ENCODE assay signal across 21 mouse cellular contexts in genomic region chr8:46232798-46233197, GRCm38 (mm10). TPM values are rescaled to one million over a fixed set of nuclear protein-coding genes. Genes with fewer than 3 reads are reported as not detected.
A peak's percentile ranks its signal among the peaks of the same experiment; 100 is the strongest.
DNase-seq lines count a peak whose midpoint lies in the region; ATAC-seq and TF ChIP-seq lines count a peak whose summit lies in the region.
"Had no signal": no experiment of that assay in that cellular context is flagged by ENCODE, and none has a peak within 500 bp of the region (broad histone marks: within the 10 kb centered on the region; RNA-seq: fewer than 3 reads in every experiment).

No protein-coding gene starts in this region.

- peak; percentile 57 for DNase-seq in forebrain, postnatal 0 days
- peak; percentile 38 for DNase-seq in heart, postnatal 4 days
- no peak for DNase-seq in heart, postnatal 25 days (ENCODE audit: low spot score)
- DNase-seq in midbrain, embryonic 11.5 days (ENCODE audit: low spot score, missing footprints) = no peak
- peak; percentile 42 for DNase-seq in right cerebral cortex, postnatal 4 days
- no peak for DNase-seq in right cerebral cortex, adult 18-20 months
- DNase-seq: adrenal gland, postnatal 10 days; cerebellum, adult 18-20 months; cerebellum, adult 9-11 months; cerebellum, postnatal 36 days; gastrocnemius, postnatal 36 days; heart, adult 18-20 months; heart, postnatal 36 days had no signal

- TF ChIP-seq CTCF in forebrain, postnatal 0 days (IDR thresholded peaks at IDR 0.05; ENCODE audit: low read depth) = no peak

- H3K9me3 ChIP-seq in forebrain, postnatal 0 days (ENCODE audit: low read length) = no peaks in the 10 kb centered on the region
- H3K9me3 ChIP-seq in forebrain, embryonic 13.5 days (replicated peaks) = no peaks in the 10 kb centered on the region
- no peaks in the 10 kb centered on the region for H3K9me3 ChIP-seq in midbrain, embryonic 15.5 days
- no peaks in the 10 kb centered on the region for H3K9me3 ChIP-seq in midbrain, embryonic 11.5 days (ENCODE audit: control insufficient read depth, low read length)
- H3K9me3 ChIP-seq: embryonic facial prominence, embryonic 13.5 days; heart, embryonic 12.5 days had no signal

- no peak overlapping the region for H3K4me3 ChIP-seq in forebrain, postnatal 0 days (ENCODE audit: low read depth, low read length)
- no peak overlapping the region for H3K4me3 ChIP-seq in forebrain, embryonic 13.5 days
- H3K4me3 ChIP-seq in midbrain, embryonic 15.5 days = no peak overlapping the region
- H3K4me3 ChIP-seq in midbrain, embryonic 11.5 days (ENCODE audit: low read depth, low read length) = no peak overlapping the region
- H3K4me3 ChIP-seq: embryonic facial prominence, embryonic 13.5 days; heart, embryonic 12.5 days had no signal

- 44% methylated on average over 8 of the region's 8 CpGs for WGBS in forebrain, postnatal 0 days
- 60% methylated on average over 8 of the region's 8 CpGs for WGBS in forebrain, embryonic 13.5 days
- 47% methylated on average over 8 of the region's 8 CpGs for WGBS in midbrain, embryonic 15.5 days
- 57% methylated on average over 8 of the region's 8 CpGs for WGBS in midbrain, embryonic 11.5 days

- H3K4me1 ChIP-seq in forebrain, postnatal 0 days (ENCODE audit: insufficient read depth) = no peaks in the 10 kb centered on the region
- H3K4me1 ChIP-seq in forebrain, embryonic 13.5 days = no peaks in the 10 kb centered on the region
- no peaks in the 10 kb centered on the region for H3K4me1 ChIP-seq in midbrain, embryonic 15.5 days
- H3K4me1 ChIP-seq in midbrain, embryonic 11.5 days (ENCODE audit: control insufficient read depth, insufficient read depth, low read length) = no peaks in the 10 kb centered on the region

- no peak overlapping the region for H3K4me2 ChIP-seq in forebrain, postnatal 0 days (ENCODE audit: low read depth)
- H3K4me2 ChIP-seq in forebrain, embryonic 13.5 days = no peak overlapping the region
- no peak overlapping the region for H3K4me2 ChIP-seq in midbrain, embryonic 15.5 days
- no peak overlapping the region for H3K4me2 ChIP-seq in midbrain, embryonic 11.5 days
- H3K4me2 ChIP-seq: embryonic facial prominence, embryonic 13.5 days; heart, embryonic 12.5 days; hindbrain, embryonic 14.5 days had no signal

- 0 out of 2 replicates have a peak overlapping the region, but pooled peaks have one; percentile 9 for H3K27ac ChIP-seq in forebrain, postnatal 0 days (ENCODE audit: low read depth, low read length)
- no peak overlapping the region for H3K27ac ChIP-seq in forebrain, embryonic 13.5 days
- no peak overlapping the region for H3K27ac ChIP-seq in midbrain, embryonic 15.5 days
- no peak overlapping the region for H3K27ac ChIP-seq in midbrain, embryonic 11.5 days (ENCODE audit: low read depth, low read length)
- H3K27ac ChIP-seq: embryonic facial prominence, embryonic 13.5 days; hindbrain, embryonic 14.5 days had no signal

- no peak overlapping the region for H3K9ac ChIP-seq in forebrain, postnatal 0 days
- no peak overlapping the region for H3K9ac ChIP-seq in forebrain, embryonic 13.5 days
- H3K9ac ChIP-seq in midbrain, embryonic 15.5 days = no peak overlapping the region
- no peak overlapping the region for H3K9ac ChIP-seq in midbrain, embryonic 11.5 days (ENCODE audit: low read length)
- H3K9ac ChIP-seq: embryonic facial prominence, embryonic 13.5 days; heart, embryonic 12.5 days; hindbrain, embryonic 14.5 days had no signal

- intact Hi-C loops in heart, postnatal 25 days (cut with DNase I) = no loop called here

- 0 out of 2 replicates have a peak, but pooled peaks cover 4% of the 10 kb centered on the region for H3K27me3 ChIP-seq in forebrain, postnatal 0 days (ENCODE audit: insufficient read depth, low read length)
- H3K27me3 ChIP-seq in forebrain, embryonic 13.5 days = no peaks in the 10 kb centered on the region
- H3K27me3 ChIP-seq in midbrain, embryonic 15.5 days (replicated peaks) = no peaks in the 10 kb centered on the region
- H3K27me3 ChIP-seq in midbrain, embryonic 11.5 days (ENCODE audit: control insufficient read depth, insufficient read depth, low read length) = no peaks in the 10 kb centered on the region
- H3K27me3 ChIP-seq: heart, embryonic 12.5 days had no signal

- ATAC-seq in forebrain, postnatal 0 days = peak; percentile 85
- ATAC-seq in forebrain, embryonic 13.5 days = no peak
- ATAC-seq in midbrain, embryonic 15.5 days (replicated peaks) = 0 out of 2 replicates have a peak, but pooled peaks have one; percentile 30
- ATAC-seq in midbrain, embryonic 11.5 days (ENCODE audit: low FRiP score) = no peak
- ATAC-seq: forebrain, embryonic 14.5 days; inflammation-experienced regulatory T-cells, adult 6 months; intestine, postnatal 0 days had no signal

- H3K36me3 ChIP-seq in forebrain, postnatal 0 days (ENCODE audit: insufficient read depth) = no peaks in the 10 kb centered on the region
- no peaks in the 10 kb centered on the region for H3K36me3 ChIP-seq in forebrain, embryonic 13.5 days (ENCODE audit: poor library complexity, severe bottlenecking)
- H3K36me3 ChIP-seq in midbrain, embryonic 15.5 days (replicated peaks) = no peaks in the 10 kb centered on the region
- H3K36me3 ChIP-seq in midbrain, embryonic 11.5 days (ENCODE audit: control insufficient read depth, insufficient read depth, low read length) = no peaks in the 10 kb centered on the region
- H3K36me3 ChIP-seq: embryonic facial prominence, embryonic 13.5 days; heart, embryonic 12.5 days had no signal

RNA-seq across cellular contexts. Expression of gene Slc25a4, which starts 21.7 kb away (rescaled TPM):
- total RNA-seq in forebrain, postnatal 0 days (2014; rRNA removed) = 925 and 1,077 TPM in 2 replicates
- polyA plus RNA-seq in forebrain, postnatal 0 days (2015; fragmentation: Nextera tagmentation; extraction: Ambion mirVana) = 945 and 997 TPM in 2 replicates
- 568 and 569 TPM in 2 replicates for polyA plus RNA-seq in forebrain, embryonic 13.5 days (2015; fragmentation: Nextera tagmentation; extraction: Ambion mirVana)
- total RNA-seq in heart, postnatal 4 days (2021) = 1,000 to 10,000 TPM; 3,101 to 3,310 TPM
- total RNA-seq in heart, postnatal 25 days (2021) = 1,000 to 10,000 TPM; 5,468 to 5,495 TPM
- polyA plus RNA-seq in midbrain, embryonic 15.5 days (2015; fragmentation: Nextera tagmentation; extraction: Ambion mirVana) = 811 and 847 TPM in 2 replicates
- 477 and 504 TPM in 2 replicates for polyA plus RNA-seq in midbrain, embryonic 11.5 days (2014; fragmentation: Nextera tagmentation; extraction: Ambion mirVana)

Comparison
In these comparisons a context has a peak if more than half of its experiments do, and no peak if none do; other contexts are left out.
1. ATAC-seq: peak in forebrain, postnatal 0 days (single experiment) and midbrain, embryonic 15.5 days (single experiment); none in forebrain, embryonic 13.5 days (single experiment) and midbrain, embryonic 11.5 days (single experiment).
2. DNase-seq: peak in forebrain, postnatal 0 days (single experiment), heart, postnatal 4 days (single experiment) and right cerebral cortex, postnatal 4 days (single experiment); none in heart, postnatal 25 days (single experiment), midbrain, embryonic 11.5 days (single experiment) and right cerebral cortex, adult 18-20 months (single experiment).